Mouse (Mus musculus) intestine, embryonic 15.5 days (tissue): ENCODE data around the gene Secisbp2. TPM values are rescaled to one million over a fixed set of nuclear protein-coding genes. Genes with fewer than 3 reads are reported as not detected.

Source experiments
- ATAC-seq: fragments of 200-750 bp; cut with Nextera tagmentation; 2 replicates; pipeline ENCODE4 v1.8.0; 2017; ENCODE audit warnings: moderate TSS enrichment, moderate library complexity
- H3K27ac ChIP-seq: fragments of 300-500 bp; sonication (generic); 2 replicates; pipeline ENCODE4 v1.5.1; 2015; ENCODE audit warnings: mild to moderate bottlenecking, inconsistent platforms
- H3K27me3 ChIP-seq: fragments of 300-500 bp; sonication (generic); replicated peaks from 2 replicates; pipeline ENCODE4 v1.6.1; 2015; ENCODE audit warnings: inconsistent platforms
- H3K36me3 ChIP-seq: fragments of 300-500 bp; sonication (generic); 2 replicates; pipeline ENCODE4 v1.6.1; 2015; ENCODE audit warnings: inconsistent platforms
- H3K4me1 ChIP-seq: fragments of 300-500 bp; sonication (generic); replicated peaks from 2 replicates; pipeline ENCODE4 v1.6.1; 2015; ENCODE audit warnings: inconsistent platforms
- H3K4me2 ChIP-seq: fragments of 300-500 bp; sonication (generic); replicated peaks from 2 replicates; pipeline ENCODE4 v1.6.1; 2015; ENCODE audit warnings: mild to moderate bottlenecking, inconsistent platforms
- H3K4me3 ChIP-seq: fragments of 300-500 bp; sonication (generic); replicated peaks from 2 replicates; pipeline ENCODE4 v1.5.1; 2015; ENCODE audit warnings: inconsistent platforms
- H3K9ac ChIP-seq: fragments of 300-500 bp; sonication (generic); 2 replicates; pipeline ENCODE4 v1.6.1; 2015; ENCODE audit warnings: inconsistent platforms
- H3K9me3 ChIP-seq: fragments of 300-500 bp; sonication (generic); 2 replicates; pipeline ENCODE4 v1.6.1; 2016; ENCODE audit warnings: inconsistent platforms
- WGBS: fragments of 180-500 bp; shearing (Covaris S2); methylation state at CpG from one replicate; pipeline ENCODE4 v1.1.7; 2015; 5-methylcytosine and 5-hydroxymethylcytosine counted together
- polyA plus RNA-seq: library from polyadenylated mRNA; unstranded; fragments of >200 nt; fragmentation: Nextera tagmentation; extraction: Ambion mirVana; gene quantifications from 2 replicates; pipeline ENCODE4 v1.2.1, GENCODE M21; 2015

Gene Secisbp2
- polyA plus RNA-seq, 1 experiment from 2014 or later, result 28.0 TPM

GRCm38 (mm10) chr13:51698318-51698717 lies 46.8 kb downstream of the Secisbp2 start:
- H3K9ac ChIP-seq, result no peak overlapping the region
- H3K36me3 ChIP-seq, result no peaks in the 10 kb centered on the region
- no peak overlapping the region for H3K4me2 ChIP-seq
- no peak overlapping the region for H3K27ac ChIP-seq
- no peaks in the 10 kb centered on the region for H3K27me3 ChIP-seq
- no peak overlapping the region for H3K4me3 ChIP-seq
- ATAC-seq, result no peak
- H3K9me3 ChIP-seq, result no peaks in the 10 kb centered on the region
- WGBS, result 77% methylated on average over 3 of the region's 3 CpGs
- no peaks in the 10 kb centered on the region for H3K4me1 ChIP-seq

- no peaks in the 10 kb centered on the region for H3K27me3 ChIP-seq
- no peak for ATAC-seq
- no peak overlapping the region for H3K4me3 ChIP-seq
- H3K9me3 ChIP-seq, result no peaks in the 10 kb centered on the region
- H3K4me2 ChIP-seq, result no peak overlapping the region
- H3K36me3 ChIP-seq, result no peaks in the 10 kb centered on the region
- no peak overlapping the region for H3K27ac ChIP-seq
- H3K9ac ChIP-seq, result no peak overlapping the region
- 78% methylated on average over 5 of the region's 5 CpGs for WGBS
- H3K4me1 ChIP-seq, result no peaks in the 10 kb centered on the region; the same call in 1 of the 2 replicates
These were observed 52.4 kb downstream of the Secisbp2 start for GRCm38 (mm10) chr13:51703893-51704292.

GRCm38 (mm10) chr13:51705882-51706854 lies 54.7 kb downstream of the Secisbp2 start:
- 52% methylated on average over 22 of the region's 22 CpGs for WGBS

GRCm38 (mm10) chr13:51710738-51711137 lies 59.2 kb downstream of the Secisbp2 start:
- 59% methylated on average over 7 of the region's 7 CpGs for WGBS
- Histone ChIP-seq H3K9me3 (no peaks in the 10 kb centered on the region), H3K27me3 (no peaks in the 10 kb centered on the region), H3K9ac (no peak overlapping the region), H3K4me2 (no peak overlapping the region), H3K4me1 (peaks cover 4% of the 10 kb centered on the region; the same call in 1 of the 2 replicates), H3K4me3 (no peak overlapping the region), H3K36me3 (no peaks in the 10 kb centered on the region), H3K27ac (no peak overlapping the region)
- peak; percentile 68 for ATAC-seq

More at GRCm38 (mm10) chr13:51705882-51706854, 54.7 kb downstream of the Secisbp2 start:
- Histone ChIP-seq H3K9ac (peak overlapping the region; percentile 9; the same call in 1 of the 2 replicates), H3K4me2 (peak overlapping the region; percentile 33; the same call in 1 of the 2 replicates), H3K27me3 (no peaks in the 10 kb centered on the region), H3K4me1 (peaks cover 4% of the 10 kb centered on the region; the same call in 1 of the 2 replicates), H3K36me3 (no peaks in the 10 kb centered on the region), H3K4me3 (no peak overlapping the region), H3K27ac (no peak overlapping the region), H3K9me3 (no peaks in the 10 kb centered on the region)
- no peak for ATAC-seq

- H3K9ac ChIP-seq, result no peak overlapping the region
- 0 out of 2 replicates have a peak, but pooled peaks cover 4% of the 10 kb centered on the region for H3K4me1 ChIP-seq
- no peak for ATAC-seq
- 88% methylated on average over 8 of the region's 8 CpGs for WGBS
- H3K4me3 ChIP-seq, result no peak overlapping the region
- H3K4me2 ChIP-seq, result no peak overlapping the region
- no peaks in the 10 kb centered on the region for H3K9me3 ChIP-seq
- no peaks in the 10 kb centered on the region for H3K36me3 ChIP-seq
- H3K27ac ChIP-seq, result no peak overlapping the region
- no peaks in the 10 kb centered on the region for H3K27me3 ChIP-seq
These were observed 60.5 kb downstream of the Secisbp2 start for GRCm38 (mm10) chr13:51712022-51712421.

- H3K9me3 ChIP-seq, result no peaks in the 10 kb centered on the region
- H3K4me3 ChIP-seq, result no peak overlapping the region
- H3K27ac ChIP-seq, result no peak overlapping the region
- H3K27me3 ChIP-seq, result no peaks in the 10 kb centered on the region
- no peak overlapping the region for H3K9ac ChIP-seq
- no peak for ATAC-seq
- 65% methylated on average over 8 of the region's 8 CpGs for WGBS
- no peak overlapping the region for H3K4me2 ChIP-seq
- H3K36me3 ChIP-seq, result peaks cover 2% of the 10 kb centered on the region; the same call in 1 of the 2 replicates
- H3K4me1 ChIP-seq, result no peaks in the 10 kb centered on the region
These were observed 65.1 kb downstream of the Secisbp2 start for GRCm38 (mm10) chr13:51716350-51717263.

- Histone ChIP-seq H3K27me3 (no peaks in the 10 kb centered on the region), H3K4me3 (no peak overlapping the region), H3K4me1 (no peaks in the 10 kb centered on the region), H3K9me3 (no peaks in the 10 kb centered on the region), H3K4me2 (no peak overlapping the region), H3K27ac (no peak overlapping the region), H3K9ac (no peak overlapping the region), H3K36me3 (peaks cover 2% of the 10 kb centered on the region; the same call in 1 of the 2 replicates)
- ATAC-seq, result no peak
- WGBS, result 77% methylated on average over 3 of the region's 3 CpGs
These were observed 67.8 kb downstream of the Secisbp2 start for GRCm38 (mm10) chr13:51719256-51719655.

- Histone ChIP-seq H3K27ac (no peak overlapping the region), H3K4me2 (no peak overlapping the region), H3K27me3 (no peaks in the 10 kb centered on the region), H3K9me3 (no peaks in the 10 kb centered on the region), H3K9ac (no peak overlapping the region), H3K4me1 (no peaks in the 10 kb centered on the region), H3K4me3 (no peak overlapping the region), H3K36me3 (peaks cover 2% of the 10 kb centered on the region; the same call in 1 of the 2 replicates)
- WGBS, result 90% methylated on average over 4 of the region's 4 CpGs
- no peak for ATAC-seq
These were observed 69.1 kb downstream of the Secisbp2 start for GRCm38 (mm10) chr13:51720556-51720955.

GRCm38 (mm10) chr13:51723114-51723513 lies 71.6 kb downstream of the Secisbp2 start:
- WGBS, result 76% methylated on average over 5 of the region's 5 CpGs
- no peak overlapping the region for H3K9ac ChIP-seq
- H3K4me1 ChIP-seq, result peaks cover 5% of the 10 kb centered on the region
- no peaks in the 10 kb centered on the region for H3K9me3 ChIP-seq
- no peaks in the 10 kb centered on the region for H3K27me3 ChIP-seq
- H3K4me2 ChIP-seq, result no peak overlapping the region
- H3K27ac ChIP-seq, result no peak overlapping the region
- H3K36me3 ChIP-seq, result peaks cover 2% of the 10 kb centered on the region; the same call in 1 of the 2 replicates
- H3K4me3 ChIP-seq, result no peak overlapping the region
- no peak for ATAC-seq

GRCm38 (mm10) chr13:51724566-51724965 lies 73.1 kb downstream of the Secisbp2 start:
- 87% methylated on average over 6 of the region's 6 CpGs for WGBS
- ATAC-seq, result no peak
- H3K4me3 ChIP-seq, result no peak overlapping the region
- H3K4me1 ChIP-seq, result peaks cover 5% of the 10 kb centered on the region
- H3K9ac ChIP-seq, result no peak overlapping the region
- H3K4me2 ChIP-seq, result no peak overlapping the region
- H3K9me3 ChIP-seq, result no peaks in the 10 kb centered on the region
- no peaks in the 10 kb centered on the region for H3K36me3 ChIP-seq
- H3K27ac ChIP-seq, result no peak overlapping the region
- H3K27me3 ChIP-seq, result no peaks in the 10 kb centered on the region

- H3K4me2 ChIP-seq, result no peak overlapping the region
- peaks cover 5% of the 10 kb centered on the region for H3K4me1 ChIP-seq
- no peak overlapping the region for H3K27ac ChIP-seq
- H3K36me3 ChIP-seq, result no peaks in the 10 kb centered on the region
- 83% methylated on average over 7 of the region's 7 CpGs for WGBS
- no peak overlapping the region for H3K9ac ChIP-seq
- no peak overlapping the region for H3K4me3 ChIP-seq
- ATAC-seq, result no peak
- H3K27me3 ChIP-seq, result no peaks in the 10 kb centered on the region
- no peaks in the 10 kb centered on the region for H3K9me3 ChIP-seq
These were observed 73.9 kb downstream of the Secisbp2 start for GRCm38 (mm10) chr13:51725446-51725845.
